Mouse (Mus musculus) fat pad, adult 2 months (tissue): ENCODE measurements around the gene Etnppl.

Experiments used
- DNase-seq: peaks from one replicate; pipeline ENCODE4 v3.0.0-alpha.2; 2011; ENCODE audit warnings: low read depth, low spot score; ENCODE audit errors: extremely low read depth

The Etnppl gene

DNA sequence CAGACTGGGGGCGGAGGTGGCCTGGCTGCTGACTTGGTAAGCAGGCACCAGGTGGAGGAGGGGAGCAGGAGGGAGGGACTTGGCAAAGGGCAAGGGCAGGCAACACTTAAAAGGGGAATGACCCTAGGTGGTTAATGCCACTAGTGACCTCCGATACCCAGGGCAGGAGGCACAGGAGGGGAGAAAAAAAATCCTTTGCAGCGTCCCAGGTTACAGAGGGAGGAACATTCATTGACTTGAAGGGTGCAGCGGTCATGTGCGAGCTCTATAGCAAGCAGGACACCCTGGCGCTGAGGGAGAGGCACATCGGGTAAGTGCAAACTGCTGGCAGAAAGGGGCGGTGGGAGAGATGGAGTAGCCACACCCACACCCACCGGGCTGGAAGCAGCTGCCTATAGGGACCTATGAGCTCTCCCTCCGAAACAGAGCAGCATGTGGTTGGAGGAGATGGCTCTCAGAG is at the start of gene Etnppl:
Etnppl (plus strand) TSS at position 10 of the 460 bp plus-strand sequence.
- no peak for DNase-seq

DNA sequence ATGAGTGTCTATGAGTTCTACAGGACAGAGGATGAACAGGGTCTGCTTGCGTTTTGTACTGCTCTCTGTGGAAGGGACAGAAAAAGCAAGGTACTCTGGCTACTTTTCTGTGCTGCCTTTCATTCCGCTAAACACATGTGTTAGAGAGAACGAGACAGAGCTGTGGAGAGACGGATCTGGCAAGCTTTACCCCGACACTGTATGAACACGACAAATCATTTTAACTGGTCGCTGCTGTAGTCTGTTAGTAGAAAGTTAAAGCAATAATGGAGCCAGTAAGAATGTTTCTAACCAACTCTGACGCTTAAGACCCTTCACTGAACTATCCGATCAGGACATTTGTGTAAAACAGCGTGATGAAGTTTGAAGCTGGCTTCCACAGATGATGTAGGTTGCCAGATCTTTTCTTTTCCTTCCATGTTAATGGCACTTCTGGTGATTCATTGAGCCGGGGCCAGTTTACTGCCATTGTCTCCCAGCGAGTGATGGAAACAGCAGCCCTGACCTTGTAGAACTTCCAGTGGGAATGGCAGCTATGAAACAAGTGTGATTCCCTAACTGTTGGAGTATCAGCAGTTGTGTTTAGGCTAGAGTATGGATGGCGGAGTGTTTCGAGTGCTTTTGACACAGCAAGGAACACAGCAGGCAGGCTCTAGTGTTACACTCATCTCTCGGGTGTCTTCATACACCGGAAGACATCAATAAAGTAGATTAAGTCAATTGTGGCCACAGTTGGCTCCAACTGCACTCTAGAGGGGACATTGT is 48.7 kb upstream of the Etnppl start:
- no peak for DNase-seq

DNA sequence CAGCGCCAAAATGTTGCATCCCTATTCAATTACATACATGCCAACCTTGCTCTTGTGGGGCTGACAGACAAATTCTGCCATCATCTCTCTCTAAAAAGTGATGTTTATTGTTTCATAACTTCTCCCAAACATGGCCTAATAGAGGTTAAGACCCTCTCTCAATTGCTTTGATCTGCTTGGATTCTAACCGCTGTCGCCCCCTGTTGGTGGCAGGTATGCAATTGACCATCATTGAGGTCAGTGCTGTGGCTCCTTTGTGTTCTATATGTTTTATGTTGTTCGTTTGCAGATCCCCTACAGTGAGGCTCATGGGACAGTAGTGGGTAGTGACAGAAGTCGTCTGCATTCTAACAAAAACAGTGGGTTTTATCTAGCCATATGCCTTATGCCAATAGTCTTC is 44.0 kb upstream of the Etnppl start:
- no peak for DNase-seq

GRCm38 (mm10) chr3:130574652-130575051 is 42.6 kb upstream of the Etnppl start:
- DNase-seq = no peak

DNA sequence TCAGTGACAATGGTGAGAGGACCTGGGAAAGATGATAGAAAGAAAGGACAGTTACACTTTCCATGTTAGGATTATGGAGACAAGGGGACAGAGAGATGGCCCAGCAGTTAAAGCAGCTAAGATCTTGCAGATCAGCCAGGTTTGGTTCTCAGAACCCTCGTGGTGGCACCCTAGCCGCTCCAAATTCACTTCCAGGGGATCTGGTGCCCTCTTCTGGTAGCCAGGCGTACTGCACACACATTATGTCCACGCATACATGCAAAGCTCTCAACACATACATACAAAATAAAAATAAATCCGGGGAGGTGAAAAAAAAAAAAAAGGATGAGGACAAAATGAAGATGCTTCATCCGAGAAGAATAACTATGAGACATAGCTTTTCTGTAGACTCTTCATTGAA is 40.6 kb upstream of the Etnppl start:
- DNase-seq = no peak

- no peak for DNase-seq
Observed at GRCm38 (mm10) chr3:130579501-130579900, 37.7 kb upstream of the Etnppl start.

DNA sequence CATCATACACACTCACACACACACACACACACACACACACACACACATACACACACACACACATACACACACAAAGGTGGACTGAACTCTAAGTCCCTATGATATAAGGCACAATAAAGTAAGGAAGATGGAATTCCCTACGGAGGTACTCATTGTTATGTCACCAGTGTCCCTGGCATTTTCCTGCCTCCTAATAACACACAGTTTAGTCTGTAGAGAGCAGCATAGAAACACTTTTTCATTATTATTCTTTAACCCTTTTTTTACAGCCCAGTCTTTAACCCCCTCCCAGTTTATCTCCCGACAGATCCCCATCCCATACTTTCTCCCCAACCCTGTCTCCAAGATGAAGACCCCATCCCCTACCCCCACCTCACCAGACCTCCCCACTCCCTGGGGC is 35.7 kb upstream of the Etnppl start:
- DNase-seq = no peak

DNA sequence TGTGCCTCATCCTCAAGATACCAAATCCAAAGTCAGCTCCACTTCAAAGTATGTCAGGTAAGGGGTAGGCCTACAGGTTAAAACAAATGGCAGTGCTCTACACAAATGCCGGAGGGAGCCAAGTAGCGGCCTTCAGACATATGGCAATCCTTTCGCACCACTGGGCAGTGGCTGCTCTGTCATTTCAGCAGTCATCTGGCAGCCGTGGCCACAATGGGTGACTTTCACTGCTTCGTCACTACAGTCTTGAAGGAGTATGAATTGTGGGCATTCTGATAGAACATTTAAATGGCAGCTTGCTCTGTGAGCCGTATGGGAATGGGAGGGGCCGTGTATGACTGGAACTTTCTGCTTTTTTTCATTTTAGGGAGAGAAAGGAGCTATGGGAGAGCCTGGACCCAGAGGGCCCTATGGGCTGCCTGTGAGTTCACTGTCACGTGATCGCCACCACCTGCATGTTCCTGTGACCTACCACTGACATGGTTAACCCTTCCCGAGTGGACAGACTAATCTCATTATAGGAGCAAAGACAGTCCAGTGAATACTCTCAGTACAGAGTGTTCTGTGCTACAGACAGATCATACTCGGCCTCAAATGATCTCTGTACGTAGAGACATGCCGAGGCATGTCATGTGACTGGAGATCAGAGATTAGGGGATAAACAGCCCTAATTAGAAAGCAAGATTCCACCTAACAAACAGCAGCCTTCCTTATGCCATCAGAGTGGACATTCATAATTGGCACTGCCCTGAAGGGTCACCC is 34.2 kb upstream of the Etnppl start:
- DNase-seq = no peak

- DNase-seq = no peak
Observed at GRCm38 (mm10) chr3:130584007-130584406, 33.2 kb upstream of the Etnppl start.

DNA sequence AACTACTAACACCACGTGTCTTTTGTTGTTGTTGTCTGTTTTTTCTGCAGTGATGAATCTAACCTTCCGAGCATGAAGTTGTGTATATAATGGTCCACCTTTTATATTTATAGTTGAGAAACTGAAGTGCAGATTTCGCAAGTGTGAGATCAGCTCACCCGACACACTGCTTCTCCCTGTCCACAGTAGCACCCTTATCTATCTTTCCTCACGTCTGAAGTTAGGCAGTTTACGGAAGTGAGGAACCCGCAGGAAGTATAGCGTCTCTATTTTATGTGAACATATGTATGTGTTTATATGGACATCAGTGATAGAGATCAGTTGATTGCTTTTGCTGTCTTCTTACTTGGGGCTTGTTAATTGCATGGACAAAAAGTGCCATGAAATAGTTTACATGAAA is 22.2 kb upstream of the Etnppl start:
- no peak for DNase-seq

- no peak for DNase-seq
Observed at GRCm38 (mm10) chr3:130601491-130601890, 15.8 kb upstream of the Etnppl start.

GRCm38 (mm10) chr3:130607924-130608323 is 9.3 kb upstream of the Etnppl start:
- DNase-seq = no peak

DNA sequence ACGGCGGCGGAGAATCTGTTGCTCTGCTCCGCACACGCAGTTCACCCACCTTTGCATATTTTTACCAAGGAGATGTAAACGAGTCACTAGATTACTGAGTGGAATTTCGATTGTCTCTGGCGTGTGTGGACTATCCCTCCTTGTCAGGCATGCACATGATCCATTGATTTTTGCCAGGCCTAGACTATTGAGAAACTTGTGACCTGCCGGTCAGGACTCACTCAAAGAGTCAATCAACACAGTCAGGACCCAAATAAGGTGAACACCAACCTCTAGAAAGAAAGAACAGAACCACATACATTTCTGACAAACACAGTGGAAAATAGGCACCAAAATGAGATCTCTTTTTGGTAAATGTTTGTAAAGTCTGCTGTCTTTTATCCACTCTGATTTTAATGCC is 2.8 kb upstream of the Etnppl start:
- DNase-seq = no peak

GRCm38 (mm10) chr3:130615625-130616024 is 1.6 kb upstream of the Etnppl start:
- no peak for DNase-seq

DNA sequence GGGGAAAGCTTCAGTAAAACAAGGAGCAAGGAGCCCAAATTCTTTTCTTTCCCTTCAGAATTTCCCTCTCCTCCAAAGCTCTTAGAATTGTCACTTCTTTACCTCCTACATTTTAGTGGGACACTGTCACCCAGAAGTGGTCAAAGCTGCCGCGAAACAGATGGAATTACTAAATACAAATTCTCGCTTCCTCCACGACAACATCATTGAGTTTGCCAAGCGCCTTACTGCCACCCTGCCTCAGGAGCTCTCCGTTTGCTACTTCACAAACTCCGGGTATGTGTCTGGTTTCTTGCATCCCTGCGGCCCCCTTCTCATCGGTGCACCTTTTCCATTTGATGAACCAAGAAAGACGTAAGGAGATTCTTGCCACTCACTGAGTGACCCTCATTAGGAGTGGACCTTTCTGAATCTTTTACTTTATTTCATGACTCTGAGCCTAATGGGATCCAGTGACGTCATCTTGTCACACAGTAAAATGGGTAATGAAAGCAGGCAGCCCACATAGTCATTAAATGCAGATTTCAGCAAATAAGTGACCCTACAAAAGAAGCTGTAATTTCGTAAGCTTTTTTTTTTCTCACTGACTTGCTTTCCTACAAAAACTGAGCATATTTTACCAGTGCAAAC is 3.4 kb downstream of the Etnppl start:
- no peak for DNase-seq

DNA sequence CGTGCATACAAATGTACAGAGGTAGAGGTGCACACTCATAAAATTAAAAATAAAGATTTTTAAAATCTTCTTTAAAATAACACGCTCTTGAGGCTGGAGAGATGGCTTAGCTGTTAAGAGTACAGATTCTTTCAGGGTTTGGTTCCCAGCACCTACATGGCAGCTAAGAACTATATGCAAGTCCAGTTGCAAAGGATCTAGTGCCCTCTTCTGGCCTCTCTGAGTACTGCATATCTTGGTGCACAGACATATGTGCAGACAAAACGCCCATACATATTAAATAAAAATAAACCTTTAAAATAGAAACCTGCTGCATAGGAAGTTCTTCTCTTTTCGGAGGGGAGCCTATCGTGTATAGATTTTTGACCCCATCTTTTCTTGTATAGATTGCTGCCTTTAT is 11.1 kb downstream of the Etnppl start:
- no peak for DNase-seq

DNA sequence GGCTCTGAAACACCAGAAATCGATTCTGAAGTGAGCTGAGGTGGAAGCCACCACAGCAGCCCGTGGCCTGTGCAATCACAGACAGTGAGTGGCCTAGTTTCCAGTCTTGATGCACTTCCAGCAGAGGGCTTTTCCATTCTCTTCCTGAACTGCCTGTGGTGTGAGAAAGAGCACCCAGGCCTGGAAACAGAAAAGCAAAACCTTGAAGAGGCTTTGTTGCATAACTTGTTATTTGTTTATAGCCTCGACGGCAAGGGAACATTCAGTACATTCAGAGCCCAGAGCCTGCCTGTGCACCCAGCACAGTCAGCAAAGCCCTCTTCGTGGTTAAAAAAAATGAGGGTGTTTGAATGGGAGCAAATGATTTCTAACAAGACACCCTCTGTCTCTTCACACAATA is 16.6 kb downstream of the Etnppl start:
- no peak for DNase-seq

- no peak for DNase-seq
Observed at GRCm38 (mm10) chr3:130646110-130646810, 29.0 kb downstream of the Etnppl start.

- DNase-seq = no peak
Observed at GRCm38 (mm10) chr3:130649569-130649968, 32.3 kb downstream of the Etnppl start.

DNA sequence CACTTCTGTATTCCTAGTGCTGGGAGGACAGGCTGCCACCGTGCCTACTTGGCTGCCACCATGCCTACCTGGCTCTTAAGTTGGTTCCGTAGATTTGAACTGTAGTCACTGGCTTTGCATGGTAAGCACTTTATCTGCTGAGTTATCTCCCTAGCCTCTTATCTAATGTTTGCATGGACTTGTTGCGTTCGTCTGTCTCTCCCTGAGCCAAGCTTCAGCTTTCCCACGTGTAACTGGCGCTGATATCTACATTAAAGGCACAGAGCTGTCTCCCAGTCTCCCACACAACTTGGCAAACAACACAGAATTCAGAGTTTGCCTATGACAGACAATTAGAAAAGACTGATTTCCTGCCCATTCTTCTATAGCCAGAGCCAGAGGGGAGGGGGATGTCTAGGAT is 43.4 kb downstream of the Etnppl start:
- DNase-seq = no peak

GRCm38 (mm10) chr3:130662496-130662895 is 45.2 kb downstream of the Etnppl start:
- no peak for DNase-seq
